Mouse (Mus musculus): ENCODE results near the gene Grm6. TPM values are rescaled to one million over a fixed set of nuclear protein-coding genes. Genes with fewer than 3 reads are reported as not detected.
A peak's percentile ranks its signal among the peaks of the same experiment; 100 is the strongest.

The Grm6 gene
- polyA plus RNA-seq, 2 experiments, result 0.04 to 0.15 TPM

- H3K27me3 ChIP-seq (ENCODE audit: control insufficient read depth, insufficient read depth, low read length), result peaks cover 43% of the 10 kb centered on the region
- no peaks in the 10 kb centered on the region for H3K9me3 ChIP-seq (ENCODE audit: control insufficient read depth, low read length)
- TF ChIP-seq EP300 (IDR thresholded peaks at IDR 0.05; ENCODE audit: low read depth) (no peak), CTCF (IDR thresholded peaks at IDR 0.05; ENCODE audit: low read depth) (no peak)
- no peak for DNase-seq (ENCODE audit: low read depth in 3 of 3, low spot score in 3 of 3)
- under 1% methylated on average over 63 of the region's 72 CpGs for WGBS (ENCODE audit: insufficient replicate concordance)
- peak overlapping the region in 1 of 2 experiments; percentile 23; a peak in 1 of 4 replicates for H3K4me3 ChIP-seq (ENCODE audit: insufficient read depth in 1 of 2, low read depth in 2 of 2, low read length in 2 of 2)
- no peaks in the 10 kb centered on the region for H3K4me1 ChIP-seq (replicated peaks; ENCODE audit: control insufficient read depth in 2 of 2, insufficient read depth in 2 of 2, low read length in 1 of 2)
- no peak overlapping the region for H3K27ac ChIP-seq
- ATAC-seq (ENCODE audit: insufficient read depth), result no peak
- H3K9ac ChIP-seq (replicated peaks), result no peak overlapping the region
- no peaks in the 10 kb centered on the region for H3K36me3 ChIP-seq (replicated peaks; ENCODE audit: control insufficient read depth, insufficient read depth, low read depth)
- H3K4me2 ChIP-seq (ENCODE audit: low read depth), result peak overlapping the region; percentile 33
These were observed 610 bp downstream of the Grm6 start for GRCm38 (mm10) chr11:50850989-50851601.

DNA sequence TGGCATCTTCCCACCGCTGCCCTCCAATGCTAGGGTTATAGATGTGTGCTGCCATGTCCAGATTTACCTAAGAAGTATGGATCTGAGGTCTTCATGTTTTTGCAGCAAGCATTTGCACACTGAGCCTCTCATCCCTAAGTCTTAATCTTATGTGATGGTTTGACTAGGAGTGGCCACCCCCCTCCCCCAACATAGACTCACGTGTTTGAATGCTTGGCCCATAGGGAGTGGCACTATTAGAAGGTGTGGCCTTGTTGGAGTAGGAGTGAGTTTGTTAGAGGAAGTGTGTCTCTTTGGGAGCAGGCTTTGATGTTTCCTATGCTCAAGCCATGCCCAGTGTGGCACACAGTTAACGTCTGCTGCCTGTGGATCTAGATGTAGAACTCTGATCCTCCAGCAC, 28.2 kb downstream of the Grm6 start:
- no peak overlapping the region for H3K27ac ChIP-seq
- no peak overlapping the region for H3K4me3 ChIP-seq (ENCODE audit: insufficient read depth in 1 of 2, low read depth in 2 of 2, low read length in 2 of 2)
- ATAC-seq (ENCODE audit: insufficient read depth) (no peak), DNase-seq (ENCODE audit: low read depth in 3 of 3, low spot score in 3 of 3) (no peak)
- H3K27me3 ChIP-seq (ENCODE audit: control insufficient read depth, insufficient read depth, low read length), result no peaks in the 10 kb centered on the region
- 73% methylated on average over 3 of the region's 3 CpGs for WGBS (ENCODE audit: insufficient replicate concordance)
- no peak overlapping the region for H3K4me2 ChIP-seq (ENCODE audit: low read depth)
- H3K9me3 ChIP-seq (ENCODE audit: control insufficient read depth, low read length), result no peaks in the 10 kb centered on the region
- H3K36me3 ChIP-seq (replicated peaks; ENCODE audit: control insufficient read depth, insufficient read depth, low read depth), result no peaks in the 10 kb centered on the region
- no peaks in the 10 kb centered on the region for H3K4me1 ChIP-seq (replicated peaks; ENCODE audit: control insufficient read depth in 2 of 2, insufficient read depth in 2 of 2, low read length in 1 of 2)
- TF ChIP-seq EP300 (IDR thresholded peaks at IDR 0.05; ENCODE audit: low read depth) (no peak), CTCF (IDR thresholded peaks at IDR 0.05; ENCODE audit: low read depth) (no peak)
- H3K9ac ChIP-seq (replicated peaks), result no peak overlapping the region

- H3K4me3 ChIP-seq (ENCODE audit: insufficient read depth in 1 of 2, low read depth in 2 of 2, low read length in 2 of 2), result no peak overlapping the region
- TF ChIP-seq EP300 (IDR thresholded peaks at IDR 0.05; ENCODE audit: low read depth) (no peak), CTCF (IDR thresholded peaks at IDR 0.05; ENCODE audit: low read depth) (no peak)
- no peak overlapping the region for H3K4me2 ChIP-seq (ENCODE audit: low read depth)
- 0 out of 4 replicates have a peak, but pooled peaks cover 0 to 4% of the 10 kb centered on the region in 2 experiments for H3K4me1 ChIP-seq (replicated peaks; ENCODE audit: control insufficient read depth in 2 of 2, insufficient read depth in 2 of 2, low read length in 1 of 2)
- H3K27me3 ChIP-seq (ENCODE audit: control insufficient read depth, insufficient read depth, low read length), result no peaks in the 10 kb centered on the region
- 47% methylated on average over 3 of the region's 3 CpGs for WGBS (ENCODE audit: insufficient replicate concordance)
- H3K9me3 ChIP-seq (ENCODE audit: control insufficient read depth, low read length), result no peaks in the 10 kb centered on the region
- no peaks in the 10 kb centered on the region for H3K36me3 ChIP-seq (replicated peaks; ENCODE audit: control insufficient read depth, insufficient read depth, low read depth)
- no peak overlapping the region for H3K9ac ChIP-seq (replicated peaks)
- DNase-seq (ENCODE audit: low read depth in 3 of 3, low spot score in 3 of 3), result no peak
- no peak for ATAC-seq (ENCODE audit: insufficient read depth)
- no peak overlapping the region for H3K27ac ChIP-seq
These were observed 33.3 kb downstream of the Grm6 start for GRCm38 (mm10) chr11:50883756-50884155.

GRCm38 (mm10) chr11:50886231-50886932, 35.9 kb downstream of the Grm6 start:
- ATAC-seq (ENCODE audit: insufficient read depth), result no peak
- TF ChIP-seq EP300 (IDR thresholded peaks at IDR 0.05; ENCODE audit: low read depth), result no peak
- TF ChIP-seq CTCF (IDR thresholded peaks at IDR 0.05; ENCODE audit: low read depth), result no peak
- H3K4me3 ChIP-seq (ENCODE audit: insufficient read depth in 1 of 2, low read depth in 2 of 2, low read length in 2 of 2), result no peak overlapping the region
- no peak overlapping the region for H3K9ac ChIP-seq (replicated peaks)
- no peaks in the 10 kb centered on the region for H3K36me3 ChIP-seq (replicated peaks; ENCODE audit: control insufficient read depth, insufficient read depth, low read depth)
- no peaks in the 10 kb centered on the region for H3K27me3 ChIP-seq (ENCODE audit: control insufficient read depth, insufficient read depth, low read length)
- H3K9me3 ChIP-seq (ENCODE audit: control insufficient read depth, low read length), result no peaks in the 10 kb centered on the region
- H3K4me2 ChIP-seq (ENCODE audit: low read depth), result no peak overlapping the region
- H3K4me1 ChIP-seq (replicated peaks; ENCODE audit: control insufficient read depth in 2 of 2, insufficient read depth in 2 of 2, low read length in 1 of 2), result 0 out of 4 replicates have a peak, but pooled peaks cover 0 to 4% of the 10 kb centered on the region in 2 experiments
- H3K27ac ChIP-seq, result no peak overlapping the region
- no peak for DNase-seq (ENCODE audit: low read depth in 3 of 3, low spot score in 3 of 3)
- 44% methylated on average over 8 of the region's 8 CpGs for WGBS (ENCODE audit: insufficient replicate concordance)

- no peak for TF ChIP-seq EP300 (IDR thresholded peaks at IDR 0.05; ENCODE audit: low read depth)
- TF ChIP-seq CTCF (IDR thresholded peaks at IDR 0.05; ENCODE audit: low read depth), result no peak
- no peak for ATAC-seq (ENCODE audit: insufficient read depth)
- no peak for DNase-seq (ENCODE audit: low read depth in 3 of 3, low spot score in 3 of 3)
- H3K27ac ChIP-seq, result no peak overlapping the region
- 22% methylated on average over 10 of the region's 10 CpGs for WGBS (ENCODE audit: insufficient replicate concordance)
- 0 out of 4 replicates have a peak, but pooled peaks cover 0 to 4% of the 10 kb centered on the region in 2 experiments for H3K4me1 ChIP-seq (replicated peaks; ENCODE audit: control insufficient read depth in 2 of 2, insufficient read depth in 2 of 2, low read length in 1 of 2)
- peak overlapping the region; percentile 37 for H3K4me2 ChIP-seq (ENCODE audit: low read depth)
- peak overlapping the region; percentile 19 to 33 for H3K4me3 ChIP-seq (ENCODE audit: insufficient read depth in 1 of 2, low read depth in 2 of 2, low read length in 2 of 2)
- H3K27me3 ChIP-seq (ENCODE audit: control insufficient read depth, insufficient read depth, low read length), result no peaks in the 10 kb centered on the region
- H3K36me3 ChIP-seq (replicated peaks; ENCODE audit: control insufficient read depth, insufficient read depth, low read depth), result no peaks in the 10 kb centered on the region
- H3K9ac ChIP-seq (replicated peaks), result no peak overlapping the region
- H3K9me3 ChIP-seq (ENCODE audit: control insufficient read depth, low read length), result no peaks in the 10 kb centered on the region
These were observed 36.4 kb downstream of the Grm6 start for GRCm38 (mm10) chr11:50886933-50887293.
